Mouse (Mus musculus): ENCODE data around the gene Abca8b. TPM values are rescaled to one million over a fixed set of nuclear protein-coding genes. Genes with fewer than 3 reads are reported as not detected.

Gene Abca8b
- polyA plus RNA-seq, 2 experiments = 4.7 TPM

DNA sequence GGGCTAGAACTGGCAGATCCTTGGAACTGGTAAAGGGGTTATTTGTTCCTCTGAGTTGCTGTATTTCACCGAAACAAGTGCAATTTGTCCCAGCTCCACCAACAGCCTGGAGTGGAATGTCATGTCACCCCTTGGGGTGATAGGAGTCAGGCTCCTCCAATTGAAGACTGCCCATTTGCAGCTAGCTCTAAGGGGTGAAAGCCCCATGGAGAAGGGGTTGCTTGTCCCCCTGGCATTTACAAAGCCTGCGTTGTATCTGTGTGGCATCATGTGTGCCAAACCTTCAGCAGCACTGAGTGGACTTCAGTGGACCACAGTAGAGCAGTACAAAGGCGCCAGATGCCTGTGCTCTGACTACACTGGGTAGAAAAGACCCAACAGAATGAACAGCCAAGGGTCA lies 110.1 kb downstream of the Abca8b start:
- Histone ChIP-seq H3K9me3 (ENCODE audit: control insufficient read depth, low read length) (no peaks in the 10 kb centered on the region), H3K4me1 (replicated peaks; ENCODE audit: control insufficient read depth in 2 of 2, insufficient read depth in 2 of 2, low read length in 1 of 2) (no peaks in the 10 kb centered on the region), H3K9ac (replicated peaks) (no peak overlapping the region), H3K27me3 (ENCODE audit: control insufficient read depth, insufficient read depth, low read length) (no peaks in the 10 kb centered on the region), H3K36me3 (replicated peaks; ENCODE audit: control insufficient read depth, insufficient read depth, low read depth) (no peaks in the 10 kb centered on the region), H3K27ac (no peak overlapping the region), H3K4me2 (ENCODE audit: low read depth) (no peak overlapping the region), H3K4me3 (ENCODE audit: insufficient read depth in 1 of 2, low read depth in 2 of 2, low read length in 2 of 2) (no peak overlapping the region)
- ATAC-seq (ENCODE audit: insufficient read depth) = no peak
- TF ChIP-seq EP300 (IDR thresholded peaks at IDR 0.05; ENCODE audit: low read depth) = no peak
- TF ChIP-seq CTCF (IDR thresholded peaks at IDR 0.05; ENCODE audit: low read depth) = no peak
- 47% methylated on average over 3 of the region's 3 CpGs for WGBS (ENCODE audit: insufficient replicate concordance)
- no peak for DNase-seq (ENCODE audit: low read depth in 3 of 3, low spot score in 3 of 3)

DNA sequence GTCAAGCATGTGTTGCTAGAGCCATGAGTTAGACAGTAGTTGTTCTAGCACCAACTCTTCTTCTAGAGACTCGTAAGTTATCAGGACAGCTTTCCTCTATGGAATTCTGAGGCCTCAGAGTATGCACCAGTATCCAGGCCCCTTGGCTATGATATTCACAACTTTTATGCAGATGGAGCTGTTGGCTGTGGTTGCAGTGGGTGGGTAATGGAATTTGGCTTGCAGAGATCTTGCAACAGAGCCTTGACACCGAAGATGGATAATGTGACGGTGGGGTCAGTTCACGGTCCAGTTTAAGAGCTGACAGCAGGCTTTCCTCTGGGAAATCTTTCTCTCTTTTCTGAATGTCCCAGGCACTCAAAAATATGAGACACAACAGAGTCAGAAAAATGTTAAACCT lies 110.8 kb downstream of the Abca8b start:
- Histone ChIP-seq H3K36me3 (replicated peaks; ENCODE audit: control insufficient read depth, insufficient read depth, low read depth) (no peaks in the 10 kb centered on the region), H3K27me3 (ENCODE audit: control insufficient read depth, insufficient read depth, low read length) (no peaks in the 10 kb centered on the region), H3K9ac (replicated peaks) (no peak overlapping the region), H3K4me3 (ENCODE audit: insufficient read depth in 1 of 2, low read depth in 2 of 2, low read length in 2 of 2) (no peak overlapping the region), H3K4me1 (replicated peaks; ENCODE audit: control insufficient read depth in 2 of 2, insufficient read depth in 2 of 2, low read length in 1 of 2) (no peaks in the 10 kb centered on the region), H3K4me2 (ENCODE audit: low read depth) (no peak overlapping the region), H3K27ac (no peak overlapping the region), H3K9me3 (ENCODE audit: control insufficient read depth, low read length) (no peaks in the 10 kb centered on the region)
- TF ChIP-seq CTCF (IDR thresholded peaks at IDR 0.05; ENCODE audit: low read depth) (no peak), EP300 (IDR thresholded peaks at IDR 0.05; ENCODE audit: low read depth) (no peak)
- WGBS (ENCODE audit: insufficient replicate concordance) = 73% methylated on average over 4 of the region's 4 CpGs
- DNase-seq (ENCODE audit: low read depth in 3 of 3, low spot score in 3 of 3) (no peak), ATAC-seq (ENCODE audit: insufficient read depth) (no peak)

DNA sequence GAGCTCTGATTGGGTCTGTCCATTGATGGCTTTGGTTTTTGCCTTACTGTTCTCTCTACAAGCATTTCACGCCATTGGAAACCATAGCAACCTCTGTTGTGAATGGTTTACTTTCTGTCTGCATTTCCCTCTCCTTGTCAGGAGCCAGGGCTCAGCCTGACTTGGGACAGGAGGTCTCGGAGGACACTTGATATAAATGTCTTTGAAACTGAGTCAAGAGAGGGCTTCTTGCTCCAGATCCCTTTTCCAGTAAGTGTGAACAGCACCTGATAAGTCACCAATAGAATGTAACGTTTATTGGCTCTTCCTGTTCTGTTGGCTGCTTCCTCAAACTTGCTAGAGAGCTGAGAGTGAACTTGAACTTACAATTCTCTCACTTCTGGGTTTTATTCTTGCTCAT lies 111.5 kb downstream of the Abca8b start:
- no peak for TF ChIP-seq CTCF (IDR thresholded peaks at IDR 0.05; ENCODE audit: low read depth)
- TF ChIP-seq EP300 (IDR thresholded peaks at IDR 0.05; ENCODE audit: low read depth) = no peak
- no peak for ATAC-seq (ENCODE audit: insufficient read depth)

More for the DNA sequence above, 111.5 kb downstream of the Abca8b start:
- no peaks in the 10 kb centered on the region for H3K4me1 ChIP-seq (replicated peaks; ENCODE audit: control insufficient read depth in 2 of 2, insufficient read depth in 2 of 2, low read length in 1 of 2)
- 37% methylated on average over 3 of the region's 3 CpGs for WGBS (ENCODE audit: insufficient replicate concordance)
- H3K9ac ChIP-seq (replicated peaks) = no peak overlapping the region
- H3K9me3 ChIP-seq (ENCODE audit: control insufficient read depth, low read length) = no peaks in the 10 kb centered on the region
- no peak overlapping the region for H3K27ac ChIP-seq
- no peak overlapping the region for H3K4me2 ChIP-seq (ENCODE audit: low read depth)
- no peak overlapping the region for H3K4me3 ChIP-seq (ENCODE audit: insufficient read depth in 1 of 2, low read depth in 2 of 2, low read length in 2 of 2)
- no peaks in the 10 kb centered on the region for H3K27me3 ChIP-seq (ENCODE audit: control insufficient read depth, insufficient read depth, low read length)
- no peak for DNase-seq (ENCODE audit: low read depth in 3 of 3, low spot score in 3 of 3)
- no peaks in the 10 kb centered on the region for H3K36me3 ChIP-seq (replicated peaks; ENCODE audit: control insufficient read depth, insufficient read depth, low read depth)

Other genes with a start within 250 kb of the Abca8b start
- gene 1700012B07Rik, start 167.8 kb downstream of the Abca8b start, polyA plus RNA-seq (2012; rRNA removed) = 0.04 and 0.05 TPM in 2 replicates
- not detected in 2 replicates for gene 1700012B07Rik, start 167.8 kb downstream of the Abca8b start, polyA plus RNA-seq (2014; fragmentation: Nextera tagmentation; extraction: Ambion mirVana)
- gene Abca8a, start 100.1 kb upstream of the Abca8b start, polyA plus RNA-seq (2012; rRNA removed) = 1.3 and 3.2 TPM in 2 replicates
- 0.94 and 2.3 TPM in 2 replicates for gene Abca8a, start 100.1 kb upstream of the Abca8b start, polyA plus RNA-seq (2014; fragmentation: Nextera tagmentation; extraction: Ambion mirVana)
- gene Abca9, start 172.4 kb upstream of the Abca8b start, polyA plus RNA-seq (2012; rRNA removed) = 0.27 and 0.40 TPM in 2 replicates
- gene Abca9, start 172.4 kb upstream of the Abca8b start, polyA plus RNA-seq (2014; fragmentation: Nextera tagmentation; extraction: Ambion mirVana) = 0.68 and 0.74 TPM in 2 replicates